Mouse (Mus musculus): Measurements from ENCODE around the gene Lsr. TPM values are rescaled to one million over a fixed set of nuclear protein-coding genes. Genes with fewer than 3 reads are reported as not detected.

Lsr gene
- total RNA-seq (2021), result 4.7 and 5.1 TPM in 2 replicates
- long read RNA-seq, transcript Lsr-203 (9 exons, 2,071 nt), result major isoform, 28 of 143 reads
- long read RNA-seq, transcript Lsr-201 (10 exons, 2,167 nt), result minor isoform, 13 of 143 reads
- long read RNA-seq, transcript Lsr-202 (8 exons, 1,930 nt), result minor isoform, 8 of 143 reads
- long read RNA-seq, partial matches to known transcripts, result 34 of 143 reads
- long read RNA-seq, other reads (novel, unspliced or antisense), result 60 of 143 reads

GRCm38 (mm10) chr7:30973251-30973500 is at the start of gene Lsr:
Lsr (minus strand) TSS chr7:30973464.
- DNase-seq, result no peak

DNA sequence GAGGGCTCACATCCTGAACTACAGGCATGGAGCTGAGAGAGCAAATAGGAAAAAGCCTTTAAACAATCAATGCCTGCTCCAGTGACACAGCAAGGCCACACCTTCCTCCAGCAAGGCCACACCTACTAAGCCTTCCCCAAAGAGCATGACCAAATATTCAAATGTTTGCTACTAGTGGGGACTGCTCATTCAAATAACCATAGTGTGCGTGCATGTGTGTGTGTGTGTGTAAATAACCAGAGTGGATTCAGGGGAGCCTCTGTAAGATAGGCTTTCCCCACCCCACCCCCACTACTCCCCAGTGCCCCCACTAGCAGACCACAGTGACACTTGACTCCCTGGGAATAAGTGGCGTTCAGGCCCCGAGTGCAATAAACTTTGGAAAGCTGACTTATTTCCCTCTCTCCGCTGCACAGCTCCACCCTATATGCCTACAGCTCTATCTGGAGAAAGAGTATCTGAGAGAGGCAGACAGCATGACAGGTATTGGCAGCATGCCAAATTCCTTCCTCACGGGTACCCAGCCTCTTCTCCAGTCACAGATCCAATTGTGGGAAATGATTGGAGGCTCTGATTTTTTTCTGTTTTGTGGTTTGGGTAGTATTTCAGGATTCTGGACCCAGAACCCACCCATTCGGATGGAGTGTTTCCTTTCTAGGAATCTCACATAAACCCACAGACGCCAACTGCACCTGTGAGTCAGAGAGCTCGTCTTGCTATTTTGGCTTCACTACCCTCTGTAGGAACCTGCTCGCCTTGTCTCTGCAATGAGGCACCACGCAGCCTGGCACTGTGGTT is 44.0 kb upstream of the Lsr start:
- peak; percentile 19 for DNase-seq

DNA sequence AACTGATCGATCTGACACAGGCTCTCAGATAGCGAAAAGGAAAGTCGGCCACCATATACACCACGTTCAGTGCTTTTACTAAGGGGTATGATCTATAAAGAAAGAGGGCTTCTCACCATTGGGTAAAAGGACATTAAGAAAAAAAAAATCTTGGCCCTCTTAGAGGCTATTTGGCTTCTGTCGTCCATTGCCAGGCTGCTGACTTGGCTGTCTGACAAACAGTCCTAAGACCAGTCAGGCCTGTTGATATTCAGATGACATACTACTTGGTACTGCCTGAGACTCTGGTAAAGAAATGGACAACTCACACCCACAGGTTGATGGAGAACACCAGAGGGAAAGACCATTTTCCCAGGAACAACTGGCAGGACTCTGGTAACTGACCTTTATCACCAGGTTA is 39.7 kb upstream of the Lsr start:
- no peak for DNase-seq

DNA sequence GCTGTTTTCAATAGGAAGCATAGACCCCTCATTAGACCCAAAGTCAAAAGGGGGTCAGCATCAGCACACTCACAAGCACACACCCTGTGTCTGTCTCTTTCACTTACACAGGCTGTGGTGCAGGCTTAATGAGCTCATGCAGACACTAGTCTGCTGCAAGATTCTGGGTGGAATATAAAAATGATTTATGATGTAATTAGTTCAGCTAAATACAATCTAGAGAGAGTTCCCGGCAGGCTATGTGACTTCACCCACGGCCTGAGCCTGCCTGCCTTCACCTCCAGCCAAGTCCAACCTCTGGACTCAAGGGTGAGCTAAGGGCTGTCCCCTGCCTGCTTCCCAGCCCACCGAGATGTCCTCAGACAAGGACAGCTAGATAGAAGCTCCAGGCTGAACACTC is 35.6 kb upstream of the Lsr start:
- DNase-seq, result no peak

GRCm38 (mm10) chr7:31008175-31008574 is 34.9 kb upstream of the Lsr start:
- DNase-seq, result no peak

DNA sequence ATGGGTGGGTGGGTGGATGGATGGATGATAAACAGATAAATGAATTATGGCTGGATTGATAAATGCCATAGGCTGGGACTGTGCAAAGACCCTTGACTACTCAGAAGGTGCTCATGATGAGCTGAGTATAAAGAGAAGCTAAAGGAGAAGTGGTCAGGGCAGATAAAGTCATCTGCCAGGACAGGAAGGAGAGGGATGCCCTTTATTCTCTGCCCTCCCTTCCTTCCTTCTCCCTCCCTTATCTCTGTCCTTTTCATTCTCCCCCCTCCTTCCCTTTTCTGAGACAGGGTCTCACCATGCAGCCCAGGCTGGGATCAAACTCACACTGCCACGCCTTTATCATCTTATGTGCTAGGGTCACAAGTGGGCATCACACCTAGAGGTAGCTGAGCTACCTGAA is 34.5 kb upstream of the Lsr start:
- DNase-seq, result no peak

GRCm38 (mm10) chr7:31002650-31003049 is 29.4 kb upstream of the Lsr start:
- DNase-seq, result no peak

DNA sequence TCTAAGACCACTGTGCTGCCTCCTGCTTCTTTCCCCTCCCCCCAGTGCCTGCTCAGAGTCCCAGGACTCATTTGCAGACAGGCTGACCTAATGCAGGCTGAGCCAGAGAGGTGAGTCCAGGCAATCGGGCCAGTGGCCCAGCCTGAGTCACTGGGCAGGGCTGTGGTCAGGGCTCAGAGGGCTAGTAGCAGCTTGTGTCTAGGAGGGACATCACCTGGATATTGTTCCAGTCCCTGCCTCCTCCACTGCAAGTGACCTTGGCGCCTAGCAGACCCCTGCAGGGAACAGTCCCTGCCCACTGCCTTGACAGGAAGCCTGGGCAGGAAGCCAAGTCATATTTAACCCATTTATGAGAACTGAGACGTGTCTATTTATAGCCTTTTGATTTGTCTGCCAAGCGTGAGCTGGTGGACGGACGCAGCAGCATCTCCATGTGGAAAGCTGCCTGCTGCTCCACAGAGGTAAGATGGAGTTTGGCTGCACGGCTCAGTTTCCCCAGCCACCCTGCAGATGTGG is 27.3 kb upstream of the Lsr start:
- DNase-seq, result peak; percentile 56

DNA sequence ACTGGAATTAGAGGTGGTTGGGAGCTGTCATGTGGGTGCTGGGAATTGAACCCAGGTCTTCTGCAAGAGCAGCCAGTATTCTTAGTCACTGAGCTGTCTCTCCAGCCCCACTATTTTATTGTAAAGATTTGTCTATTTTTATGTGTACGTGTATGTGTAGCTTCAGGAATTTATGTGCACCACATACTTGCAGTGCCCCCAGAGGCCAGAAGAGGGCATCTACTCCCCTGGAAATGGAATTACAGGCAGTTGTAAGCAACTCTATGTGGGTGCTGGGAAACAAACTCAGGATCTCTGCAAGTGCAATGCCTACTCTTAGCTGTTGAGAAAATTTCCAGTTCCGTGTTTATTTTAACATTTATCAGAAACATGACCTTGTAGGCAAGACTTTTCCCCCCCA is 23.2 kb upstream of the Lsr start:
- DNase-seq, result no peak

DNA sequence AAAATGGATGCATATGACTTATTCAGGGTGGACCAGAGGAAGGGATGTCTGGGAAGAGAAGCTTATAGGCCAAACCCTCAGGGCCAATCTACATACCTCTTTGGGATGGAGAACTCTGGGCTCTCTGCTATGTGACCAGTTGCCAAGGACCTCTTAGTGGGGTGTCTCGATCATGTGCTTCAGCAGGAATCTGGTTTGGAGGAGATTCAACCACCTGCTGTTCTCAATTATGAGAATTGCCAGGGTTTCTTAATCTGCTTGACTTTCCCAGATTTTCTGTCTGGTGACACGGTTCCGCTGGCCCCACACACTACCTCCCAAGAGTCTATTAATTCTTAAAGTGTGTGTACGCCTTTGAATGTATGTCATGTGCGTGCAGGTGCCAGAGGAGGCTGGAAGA is 20.7 kb upstream of the Lsr start:
- no peak for DNase-seq

GRCm38 (mm10) chr7:30992148-30992547 is 18.9 kb upstream of the Lsr start:
- DNase-seq, result no peak

DNA sequence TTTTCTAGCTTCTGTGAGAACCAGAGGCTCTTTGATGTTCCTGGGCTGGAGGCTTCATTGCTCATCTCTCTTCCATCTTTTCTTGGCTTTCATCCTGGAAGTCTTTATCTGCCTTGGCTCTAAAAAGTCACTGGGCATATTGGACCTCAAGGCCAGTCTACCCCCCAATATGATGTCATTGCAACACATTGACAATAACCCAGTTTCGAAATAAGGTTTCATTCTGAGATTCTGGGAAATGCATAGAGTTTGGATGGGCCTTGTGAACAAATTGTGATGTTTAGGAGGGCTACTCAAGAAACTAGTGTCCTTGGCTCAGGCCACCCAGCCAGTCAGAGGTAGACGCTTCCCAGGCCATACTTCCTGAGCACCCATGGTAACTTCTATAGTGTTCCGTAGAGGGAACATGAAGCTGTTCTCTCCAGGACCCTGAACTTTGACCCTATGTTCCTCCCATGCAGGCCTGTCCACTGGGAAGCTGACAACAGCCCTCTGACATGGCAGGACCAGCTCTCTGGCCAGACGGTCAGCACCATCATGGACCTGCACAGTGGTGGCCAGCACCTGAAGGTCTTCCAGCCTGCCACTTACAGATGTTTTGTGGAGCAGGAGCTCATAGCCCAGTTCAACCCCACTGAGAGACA is 15.4 kb upstream of the Lsr start:
- DNase-seq, result no peak

GRCm38 (mm10) chr7:30985357-30985756 is 12.1 kb upstream of the Lsr start:
- no peak for DNase-seq

DNA sequence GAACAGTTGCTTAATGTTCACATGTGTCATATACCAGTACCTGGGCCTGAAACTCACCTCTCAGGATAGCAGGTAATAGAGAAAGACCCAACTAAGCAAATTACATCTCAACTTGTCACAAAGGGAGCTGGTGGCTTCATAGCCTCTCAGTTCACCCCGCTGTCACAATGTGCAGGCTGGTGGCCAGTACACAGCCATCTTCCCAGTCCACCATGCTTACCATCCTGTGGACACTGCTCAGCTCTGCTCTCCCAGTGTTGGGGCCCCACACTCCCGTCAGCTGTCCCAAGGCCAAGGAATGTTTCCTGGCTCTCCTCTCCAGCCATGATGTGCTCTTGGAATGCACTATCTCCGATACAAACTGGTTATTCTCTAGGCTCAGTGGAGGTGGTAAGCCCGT is 8.4 kb upstream of the Lsr start:
- no peak for DNase-seq

DNA sequence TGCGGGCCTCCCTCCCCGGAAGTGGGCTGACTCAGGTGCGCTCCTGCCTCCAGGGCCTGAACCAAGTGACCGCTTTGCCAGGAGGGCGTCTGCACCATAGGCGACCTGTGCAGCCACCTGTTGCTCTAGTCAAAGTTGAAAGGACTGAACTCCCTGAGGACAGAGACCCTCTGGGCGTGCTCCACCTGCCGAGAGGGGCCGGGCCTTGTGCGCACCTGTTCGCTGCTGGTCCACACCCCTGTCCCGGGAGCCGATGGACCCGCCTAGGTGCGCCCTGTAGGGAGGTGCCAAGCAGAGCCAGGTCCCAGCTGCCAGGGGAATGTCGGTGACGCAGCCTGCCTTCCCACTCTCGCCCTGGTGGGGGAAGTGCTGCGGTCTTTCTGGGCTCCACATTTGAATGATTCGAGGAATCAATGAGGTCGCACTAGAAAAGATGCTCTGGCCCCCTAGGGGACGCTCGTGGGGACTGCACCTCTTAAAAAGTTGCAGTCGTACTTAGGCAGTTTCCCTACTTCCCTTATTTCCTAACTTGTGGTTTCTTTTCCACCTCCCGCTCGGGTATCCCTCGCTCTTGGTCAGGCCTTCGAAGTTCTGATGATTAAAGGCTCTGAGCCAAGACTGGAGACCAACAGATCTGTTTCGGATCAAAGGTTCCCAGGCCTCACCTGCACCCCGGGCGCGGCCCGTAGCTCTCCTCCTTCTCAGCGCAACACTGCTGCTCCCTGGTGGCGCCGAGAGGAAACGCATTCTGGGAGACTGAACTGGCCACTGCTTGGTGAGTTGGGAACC is 431 bp upstream of the Lsr start, which contains the start of gene Fam187b:
Fam187b (plus strand) TSS at position 290 of the 789 bp plus-strand sequence.
- peak; percentile 90 for DNase-seq

DNA sequence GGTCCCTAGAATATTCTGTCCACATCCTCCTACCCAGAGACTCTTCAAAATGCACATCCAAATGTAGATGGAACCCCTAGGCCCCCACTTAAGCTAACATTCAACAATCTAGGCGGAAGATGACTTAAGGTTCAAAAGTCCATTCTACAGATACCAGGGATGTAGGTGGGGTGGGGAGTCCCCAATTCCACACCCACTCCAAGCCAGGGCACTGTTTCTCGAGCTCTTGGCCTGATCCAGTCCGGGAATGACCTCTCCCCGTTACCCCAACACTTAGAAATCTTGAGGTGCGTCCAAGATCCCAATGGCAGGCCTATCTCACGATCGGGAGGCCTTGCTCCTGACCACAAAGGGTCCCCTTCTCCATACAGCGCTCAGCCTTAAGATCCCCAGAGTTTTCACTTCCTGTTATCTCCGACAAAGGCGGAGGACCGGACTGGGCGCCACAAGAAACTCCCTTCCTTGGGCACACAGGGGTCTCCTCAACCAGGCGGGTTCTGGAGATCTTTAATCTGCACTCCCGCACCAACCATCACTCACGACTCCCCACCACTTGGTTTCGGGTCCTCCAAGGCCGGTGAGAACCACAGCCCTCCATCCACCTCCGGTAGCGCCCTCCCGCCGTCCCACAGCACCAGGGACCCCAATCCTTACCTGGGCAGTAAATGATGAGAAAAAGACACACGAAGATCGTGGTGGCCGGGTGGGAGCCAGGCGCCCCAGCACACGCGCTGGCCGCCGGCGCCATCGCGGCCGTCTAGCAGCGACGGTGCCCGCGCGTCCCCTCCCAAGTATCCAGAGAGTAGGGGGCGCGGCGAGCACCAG is 626 bp downstream of the Lsr start:
- DNase-seq, result no peak

- no peak for DNase-seq
These were observed 1.4 kb downstream of the Lsr start for GRCm38 (mm10) chr7:30971901-30972300.

DNA sequence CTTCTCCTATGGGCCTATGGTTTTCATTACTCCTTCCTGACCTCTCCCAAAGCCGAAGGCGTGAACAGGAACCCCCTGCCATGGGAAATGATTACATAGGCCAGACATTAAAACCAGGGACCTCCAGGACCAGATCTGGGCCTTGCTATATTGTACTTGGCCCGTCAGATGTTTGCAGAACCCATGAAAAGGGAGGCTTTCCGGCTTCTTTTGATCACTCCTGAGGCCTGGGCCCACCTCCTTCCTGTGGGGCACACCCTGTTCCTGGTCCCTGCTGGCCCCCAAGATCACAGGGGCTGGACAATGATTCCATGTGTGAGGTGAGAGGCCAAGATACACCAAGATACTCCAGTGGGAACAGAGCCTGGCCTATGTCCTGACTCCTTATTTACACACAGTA is 4.1 kb downstream of the Lsr start:
- DNase-seq, result no peak

- peak; percentile 81 for DNase-seq
These were observed 4.7 kb downstream of the Lsr start for GRCm38 (mm10) chr7:30968611-30969010.

GRCm38 (mm10) chr7:30966657-30967056 is 6.6 kb downstream of the Lsr start:
- DNase-seq, result no peak

- no peak for DNase-seq
These were observed 7.6 kb downstream of the Lsr start for GRCm38 (mm10) chr7:30965677-30966076.

DNA sequence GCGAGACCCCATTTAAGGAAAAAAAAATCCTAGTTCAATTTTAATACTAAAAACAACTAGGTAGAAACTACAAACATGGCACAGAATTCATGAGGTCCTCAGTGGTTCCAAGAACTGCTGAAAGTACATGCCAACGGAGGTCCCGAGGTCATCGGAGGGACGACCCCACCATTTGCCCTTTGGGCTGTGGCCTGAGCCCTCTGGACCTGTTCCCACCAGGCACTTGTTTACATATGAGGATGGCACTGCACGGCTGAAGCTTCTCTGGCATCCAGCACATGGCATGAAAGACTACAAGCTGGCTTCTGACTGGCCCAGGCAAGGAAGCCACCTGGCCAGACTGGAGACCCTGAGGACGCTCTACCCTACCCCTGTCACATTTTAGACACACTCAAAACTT is 8.9 kb downstream of the Lsr start:
- no peak for DNase-seq

Measured in adrenal gland, postnatal 25 days (tissue).